Mouse (Mus musculus) G1E (cell line): Measurements from ENCODE around the gene Lrrc4c. TPM values are rescaled to one million over a fixed set of nuclear protein-coding genes. Genes with fewer than 3 reads are reported as not detected.

Experiments used
- ATAC-seq: 2 replicates; pipeline ENCODE4 v1.8.0; 2016; ENCODE audit warnings: mild to moderate bottlenecking; ENCODE audit not compliant: insufficient number of reproducible peaks, poor library complexity, low FRiP score, severe bottlenecking; ENCODE audit errors: extremely low read depth
- DNase-seq: peaks from one replicate; pipeline ENCODE4 v3.0.0; 2012; ENCODE audit warnings: low spot score
- H3K27me3 ChIP-seq: 2 replicates; pipeline ENCODE4 v1.6.1; 2012; ENCODE audit warnings: mild to moderate bottlenecking, low read length, inconsistent platforms; ENCODE audit not compliant: insufficient read depth
- H3K36me3 ChIP-seq: replicated peaks from 2 replicates; pipeline ENCODE3; 2012; ENCODE audit warnings: mild to moderate bottlenecking, inconsistent platforms
- H3K4me1 ChIP-seq: 2 replicates; pipeline ENCODE4 v1.6.1; 2012; ENCODE audit warnings: low read depth, low read length, inconsistent platforms, mixed read lengths; ENCODE audit not compliant: insufficient read depth
- H3K4me3 ChIP-seq: 2 replicates; pipeline ENCODE4 v1.5.1; 2012; ENCODE audit warnings: low read depth, mild to moderate bottlenecking, inconsistent platforms, low read length, moderate library complexity, mixed read lengths
- H3K9me3 ChIP-seq: replicated peaks from 2 replicates; pipeline ENCODE4 v1.6.1; 2012; ENCODE audit warnings: inconsistent platforms
- CTCF ChIP-seq: IDR thresholded peaks from 2 replicates; pipeline ENCODE4 v1.5.1; 2012; ENCODE audit warnings: low read depth, low read length, inconsistent platforms, mixed read lengths
- GATA1 ChIP-seq: IDR thresholded peaks from 2 replicates; pipeline ENCODE4 v1.6.1; 2012; ENCODE audit warnings: borderline replicate concordance, low read length, inconsistent platforms, mixed read lengths
- GATA2 ChIP-seq: IDR thresholded peaks from 2 replicates; pipeline ENCODE4 v1.6.1; 2012; ENCODE audit warnings: low read depth, low read length, inconsistent platforms, borderline replicate concordance
- POLR2AphosphoS5 ChIP-seq: IDR thresholded peaks from 2 replicates; pipeline ENCODE4 v1.6.1; 2012; ENCODE audit warnings: low read depth, low read length, inconsistent platforms; ENCODE audit not compliant: insufficient replicate concordance
- TAL1 ChIP-seq: conservative IDR thresholded peaks from 2 replicates; pipeline ENCODE4 v1.6.1; 2012; ENCODE audit warnings: low read depth, low read length, inconsistent platforms, mixed read lengths
- polyA plus RNA-seq: library from polyadenylated mRNA; stranded (reverse); fragments of >175 nt; gene quantifications from 2 replicates; pipeline ENCODE4 v1.2.3, GENCODE M21; 2012
- total RNA-seq, 2 experiments: library from RNA; stranded (forward) in 1 of 2; stranded (reverse) in 1 of 2; fragments of 200-1000 nt in 1 of 2; fragments of >200 nt in 1 of 2; fragmentation: Nextera tagmentation in 1 of 2; gene quantifications; 2 replicates each; pipeline ENCODE4 v1.2.3; 2014 to 2017

Gene Lrrc4c
- total and polyA plus RNA-seq, 3 experiments: 0.11 TPM; not detected in 2

- Histone ChIP-seq H3K27me3 (no peaks in the 10 kb centered on the region), H3K4me1 (no peaks in the 10 kb centered on the region), H3K4me3 (no peak overlapping the region), H3K9me3 (no peaks in the 10 kb centered on the region), H3K36me3 (no peaks in the 10 kb centered on the region)
- DNase-seq: no peak
- TF ChIP-seq CTCF (no peak), TAL1 (no peak), POLR2AphosphoS5 (no peak), GATA1 (no peak), GATA2 (no peak)
- ATAC-seq: no peak
Observed at GRCm38 (mm10) chr2:97581132-97581531, 1263.2 kb downstream of the Lrrc4c start.

GRCm38 (mm10) chr2:97586322-97586721 is 1268.4 kb downstream of the Lrrc4c start:
- Histone ChIP-seq H3K36me3 (no peaks in the 10 kb centered on the region), H3K27me3 (no peaks in the 10 kb centered on the region), H3K9me3 (no peaks in the 10 kb centered on the region), H3K4me1 (no peaks in the 10 kb centered on the region), H3K4me3 (no peak overlapping the region)
- TF ChIP-seq GATA1: no peak
- TF ChIP-seq POLR2AphosphoS5: no peak
- no peak for TF ChIP-seq TAL1
- TF ChIP-seq GATA2: no peak
- DNase-seq: no peak
- no peak for ATAC-seq

GRCm38 (mm10) chr2:97590563-97590962 is 1272.6 kb downstream of the Lrrc4c start:
- ATAC-seq: no peak

GRCm38 (mm10) chr2:97604182-97604581 is 1286.2 kb downstream of the Lrrc4c start:
- no peaks in the 10 kb centered on the region for H3K9me3 ChIP-seq
- H3K4me3 ChIP-seq: no peak overlapping the region
- TF ChIP-seq GATA2 (no peak), CTCF (no peak), GATA1 (no peak), POLR2AphosphoS5 (no peak), TAL1 (no peak)
- no peaks in the 10 kb centered on the region for H3K27me3 ChIP-seq
- H3K4me1 ChIP-seq: no peaks in the 10 kb centered on the region
- ATAC-seq (no peak), DNase-seq (no peak)
- no peaks in the 10 kb centered on the region for H3K36me3 ChIP-seq

More at GRCm38 (mm10) chr2:97590563-97590962, 1272.6 kb downstream of the Lrrc4c start:
- Histone ChIP-seq H3K9me3 (no peaks in the 10 kb centered on the region), H3K4me1 (no peaks in the 10 kb centered on the region), H3K36me3 (no peaks in the 10 kb centered on the region), H3K27me3 (no peaks in the 10 kb centered on the region), H3K4me3 (no peak overlapping the region)
- TF ChIP-seq CTCF: no peak
- no peak for TF ChIP-seq POLR2AphosphoS5
- no peak for TF ChIP-seq GATA2
- no peak for TF ChIP-seq TAL1
- TF ChIP-seq GATA1: no peak
- no peak for DNase-seq

GRCm38 (mm10) chr2:97604688-97605215 is 1286.8 kb downstream of the Lrrc4c start:
- H3K9me3 ChIP-seq: no peaks in the 10 kb centered on the region
- ATAC-seq: no peak
- H3K27me3 ChIP-seq: no peaks in the 10 kb centered on the region
- H3K4me3 ChIP-seq: no peak overlapping the region
- no peaks in the 10 kb centered on the region for H3K4me1 ChIP-seq
- DNase-seq: no peak
- no peak for TF ChIP-seq POLR2AphosphoS5
- TF ChIP-seq GATA1: no peak
- TF ChIP-seq TAL1: no peak
- no peak for TF ChIP-seq GATA2
- no peak for TF ChIP-seq CTCF
- H3K36me3 ChIP-seq: no peaks in the 10 kb centered on the region

- Histone ChIP-seq H3K27me3 (no peaks in the 10 kb centered on the region), H3K9me3 (no peaks in the 10 kb centered on the region), H3K36me3 (no peaks in the 10 kb centered on the region), H3K4me1 (no peaks in the 10 kb centered on the region), H3K4me3 (no peak overlapping the region)
- no peak for TF ChIP-seq CTCF
- no peak for DNase-seq
- ATAC-seq: no peak
Observed at GRCm38 (mm10) chr2:97609436-97609835, 1291.5 kb downstream of the Lrrc4c start.

- DNase-seq (no peak), ATAC-seq (no peak)
- Histone ChIP-seq H3K9me3 (no peaks in the 10 kb centered on the region), H3K36me3 (no peaks in the 10 kb centered on the region), H3K27me3 (no peaks in the 10 kb centered on the region), H3K4me1 (no peaks in the 10 kb centered on the region), H3K4me3 (no peak overlapping the region)
- no peak for TF ChIP-seq GATA2
Observed at GRCm38 (mm10) chr2:97610566-97610965, 1292.6 kb downstream of the Lrrc4c start.
